In genomic region chr6:94963204-94963603, GRCm38 (mm10) we compare ENCODE assay signal across 18 mouse cellular contexts.
"Had no signal": no experiment of that assay in that cellular context is flagged by ENCODE, and none has a peak within 500 bp of the region (broad histone marks: within the 10 kb centered on the region; RNA-seq: fewer than 3 reads in every experiment).

No protein-coding gene starts in this region.

- H3K9me3 ChIP-seq: limb, embryonic 12.5 days; limb, embryonic 15.5 days; lung, embryonic 15.5 days; midbrain, embryonic 10.5 days; midbrain, embryonic 13.5 days; neural tube, embryonic 13.5 days had no signal

- H3K9ac ChIP-seq: limb, embryonic 12.5 days; limb, embryonic 15.5 days; liver, embryonic 14.5 days; liver, postnatal 0 days; lung, embryonic 15.5 days; midbrain, embryonic 13.5 days; neural tube, embryonic 13.5 days had no signal

- H3K27ac ChIP-seq: limb, embryonic 12.5 days; limb, embryonic 15.5 days; liver, embryonic 14.5 days; lung, embryonic 15.5 days; midbrain, embryonic 13.5 days; neural tube, embryonic 13.5 days had no signal

- ATAC-seq: liver, postnatal 0 days; midbrain, embryonic 13.5 days; midbrain, embryonic 16.5 days had no signal

- H3K4me1 ChIP-seq: lung, embryonic 15.5 days had no signal

- H3K4me2 ChIP-seq: limb, embryonic 12.5 days; limb, embryonic 15.5 days; liver, embryonic 11.5 days; lung, embryonic 15.5 days; midbrain, embryonic 13.5 days; neural tube, embryonic 13.5 days had no signal

- H3K27me3 ChIP-seq: limb, embryonic 12.5 days; limb, embryonic 15.5 days; midbrain, embryonic 13.5 days; neural tube, embryonic 13.5 days had no signal

- H3K4me3 ChIP-seq: limb, embryonic 12.5 days; limb, embryonic 15.5 days; lung, embryonic 15.5 days; midbrain, embryonic 10.5 days; midbrain, embryonic 13.5 days; myocyte; neural tube, embryonic 13.5 days had no signal

- H3K36me3 ChIP-seq: limb, embryonic 12.5 days; limb, embryonic 15.5 days; lung, embryonic 15.5 days; midbrain, embryonic 10.5 days; midbrain, embryonic 13.5 days; neural tube, embryonic 13.5 days had no signal

- DNase-seq: kidney, adult 9 months; kidney, postnatal 14 days; left cerebral cortex, postnatal 4 days; liver, postnatal 0 days; lung, postnatal 14 days; lung, postnatal 4 days; thymus, adult 18-20 months; thymus, postnatal 36 days had no signal
